ENCODE assay signal across 31 mouse cellular contexts in the genomic region with DNA sequence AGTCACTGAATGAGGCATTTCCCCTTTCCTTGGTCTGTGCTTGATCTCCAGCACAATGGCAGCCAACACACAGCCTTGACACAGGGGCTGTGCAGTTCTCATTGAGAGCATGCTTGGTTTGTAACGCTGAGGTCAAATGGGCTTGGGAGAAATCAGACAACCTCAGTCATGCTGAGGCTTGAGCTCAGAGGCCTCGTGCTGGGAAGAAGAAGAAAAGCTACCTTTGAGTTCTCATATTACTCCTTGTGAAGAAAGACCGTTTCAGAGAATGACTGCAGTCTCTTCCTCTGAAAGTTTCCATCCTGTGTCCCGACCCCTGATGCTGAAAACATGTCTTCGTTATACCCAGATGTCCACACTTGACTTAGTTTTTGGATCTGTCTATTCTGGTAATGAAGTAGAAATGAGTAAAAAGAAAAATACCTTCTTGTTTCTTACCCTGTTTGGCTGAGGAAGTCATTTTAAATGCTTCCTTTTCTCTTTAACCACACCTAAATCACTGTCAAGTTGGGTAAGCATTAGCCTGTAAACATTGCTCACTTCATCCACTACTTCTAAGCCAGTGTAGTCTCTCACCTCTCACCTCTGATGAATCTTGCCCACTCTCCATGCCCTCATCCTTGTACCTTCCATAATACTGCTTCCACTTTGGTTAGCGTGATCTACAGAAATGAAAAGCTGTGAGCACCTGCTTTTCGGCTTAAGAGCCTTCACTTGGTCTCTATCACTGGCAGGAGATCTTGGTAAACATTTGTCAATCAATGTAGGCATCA. TPM values are rescaled to one million over a fixed set of nuclear protein-coding genes. Genes with fewer than 3 reads are reported as not detected.
DNase-seq lines count a peak whose midpoint lies in the region; ATAC-seq and TF ChIP-seq lines count a peak whose summit lies in the region.
"Had no signal": no experiment of that assay in that cellular context is flagged by ENCODE, and none has a peak within 500 bp of the region (broad histone marks: within the 10 kb centered on the region; RNA-seq: fewer than 3 reads in every experiment).

No protein-coding gene starts in this region.

- WGBS in spleen, adult 2 months, result 38% methylated on average over 7 of the region's 7 CpGs

- peak overlapping the region; percentile 71 for H3K27ac ChIP-seq in spleen, adult 2 months (ENCODE audit: insufficient read depth, low read length)
- H3K27ac ChIP-seq: embryonic facial prominence, embryonic 13.5 days; forebrain, embryonic 10.5 days; forebrain, embryonic 15.5 days; heart, embryonic 10.5 days; heart, embryonic 15.5 days; hindbrain, postnatal 0 days; limb, embryonic 15.5 days; liver, embryonic 14.5 days; macrophage; neural tube, embryonic 12.5 days had no signal

- no peaks in the 10 kb centered on the region for H3K27me3 ChIP-seq in spleen, adult 2 months (ENCODE audit: control insufficient read depth, insufficient read depth, low read length)
- H3K27me3 ChIP-seq: embryonic facial prominence, embryonic 13.5 days; forebrain, embryonic 15.5 days; heart, embryonic 15.5 days; limb, embryonic 15.5 days; neural tube, embryonic 12.5 days had no signal

- no peak for DNase-seq in spleen, adult 2 months (ENCODE audit: low read depth in 1 of 2, low spot score in 2 of 2)
- DNase-seq in spleen, adult 18-20 months, result no peak
- DNase-seq in CD4-positive, CD25-positive, alpha-beta regulatory T cell, adult 2 months (ENCODE audit: low read depth, low spot score), result peak; percentile 52
- DNase-seq in cerebellum, adult 9-10 months, result no peak
- no peak for DNase-seq in layer of hippocampus, adult 9-10 months (ENCODE audit: low spot score)
- no peak for DNase-seq in ovary, postnatal 10 days (ENCODE audit: low spot score)
- DNase-seq: adrenal gland, postnatal 14 days; B cell, adult 2 months; cerebellum, adult 11 months; cerebellum, adult 9-11 months; gastrocnemius, postnatal 25 days; heart, adult 11 months; kidney, postnatal 14 days; left cerebral cortex, postnatal 4 days; lung, adult 2 months; lung, postnatal 10 days; right cerebral cortex, postnatal 4 days; thymus, postnatal 4 days had no signal

- peak; percentile 4 to 38; a peak in 1 of 4 replicates for ATAC-seq in hematopoietic stem cell, adult 5-6 weeks (replicated peaks in 1 of 2; ENCODE audit: insufficient read depth in 1 of 2, low FRiP score in 2 of 2, low TSS enrichment in 1 of 2, low read depth in 1 of 2, poor library complexity in 2 of 2, severe bottlenecking in 2 of 2)
- ATAC-seq: forebrain, embryonic 15.5 days; hindbrain, postnatal 0 days; intestine, postnatal 0 days; midbrain, embryonic 16.5 days had no signal

- H3K36me3 ChIP-seq in spleen, adult 2 months (ENCODE audit: control insufficient read depth, insufficient read depth, low read length), result no peaks in the 10 kb centered on the region
- H3K36me3 ChIP-seq: embryonic facial prominence, embryonic 13.5 days; forebrain, embryonic 10.5 days; forebrain, embryonic 15.5 days; heart, embryonic 10.5 days; heart, embryonic 15.5 days; limb, embryonic 15.5 days; neural tube, embryonic 12.5 days had no signal

- no peak for TF ChIP-seq CTCF in spleen, adult 2 months (IDR thresholded peaks at IDR 0.05; ENCODE audit: extremely low read depth, insufficient read depth, insufficient read length, insufficient replicate concordance)

- no peak overlapping the region for H3K4me3 ChIP-seq in spleen, adult 2 months (ENCODE audit: extremely low read depth, insufficient read depth, insufficient read length)
- H3K4me3 ChIP-seq: embryonic facial prominence, embryonic 13.5 days; forebrain, embryonic 10.5 days; forebrain, embryonic 15.5 days; heart, embryonic 10.5 days; heart, embryonic 15.5 days; limb, embryonic 15.5 days; neural tube, embryonic 12.5 days had no signal

- TF ChIP-seq POLR2A in spleen, adult 2 months (IDR thresholded peaks at IDR 0.05; ENCODE audit: low read depth, low read length), result no peak

- H3K4me1 ChIP-seq in spleen, adult 2 months (ENCODE audit: control insufficient read depth, insufficient read depth, insufficient read length), result no peaks in the 10 kb centered on the region; the same call in 1 of the 2 replicates
- H3K4me1 ChIP-seq: forebrain, embryonic 15.5 days; heart, embryonic 10.5 days; heart, embryonic 15.5 days; limb, embryonic 15.5 days; neural tube, embryonic 12.5 days had no signal

RNA-seq across cellular contexts. Expression of a gene that starts 43.1 kb away (rescaled TPM):
- polyA plus RNA-seq in spleen, adult 2 months (2012; rRNA removed), result 3.6 and 4.3 TPM in 2 replicates
- total RNA-seq in hematopoietic stem cell, adult 5-6 weeks (2017), result 6.5 and 18.0 TPM in 2 replicates
